Mouse (Mus musculus) hindbrain, embryonic 13.5 days (tissue): ENCODE results near the gene Tardbp. TPM values are rescaled to one million over a fixed set of nuclear protein-coding genes. Genes with fewer than 3 reads are reported as not detected.
A peak's percentile ranks its signal among the peaks of the same experiment; 100 is the strongest.

Source experiments
- ATAC-seq: fragments of 200-750 bp; cut with Nextera tagmentation; 2 replicates; pipeline ENCODE4 v1.8.0; 2017; ENCODE audit warnings: moderate TSS enrichment; ENCODE audit not compliant: low FRiP score
- H3K27ac ChIP-seq: fragments of 300-500 bp; sonication (generic); 2 replicates; pipeline ENCODE4 v1.5.1; 2015; ENCODE audit warnings: inconsistent platforms, mild to moderate bottlenecking, moderate library complexity
- H3K27me3 ChIP-seq: fragments of 300-500 bp; sonication (generic); 2 replicates; pipeline ENCODE4 v1.6.1; 2015; ENCODE audit warnings: mild to moderate bottlenecking, inconsistent platforms
- H3K36me3 ChIP-seq: fragments of 300-500 bp; sonication (generic); 2 replicates; pipeline ENCODE4 v1.6.1; 2015; ENCODE audit warnings: mild to moderate bottlenecking, inconsistent platforms
- H3K4me1 ChIP-seq: fragments of 300-500 bp; sonication (generic); replicated peaks from 2 replicates; pipeline ENCODE4 v1.6.1; 2015; ENCODE audit warnings: inconsistent platforms
- H3K4me2 ChIP-seq: fragments of 300-500 bp; sonication (generic); 2 replicates; pipeline ENCODE4 v1.6.1; 2015; ENCODE audit warnings: inconsistent platforms, mild to moderate bottlenecking, moderate library complexity
- H3K4me3 ChIP-seq: fragments of 300-500 bp; sonication (generic); 2 replicates; pipeline ENCODE4 v1.5.1; 2015; ENCODE audit warnings: mild to moderate bottlenecking, inconsistent platforms
- H3K9ac ChIP-seq: fragments of 300-500 bp; sonication (generic); 2 replicates; pipeline ENCODE4 v1.6.1; 2015; ENCODE audit warnings: mild to moderate bottlenecking, inconsistent platforms
- H3K9me3 ChIP-seq: fragments of 300-500 bp; sonication (generic); 2 replicates; pipeline ENCODE4 v1.6.1; 2016; ENCODE audit warnings: inconsistent platforms
- WGBS: fragments of 180-500 bp; shearing (Covaris S2); methylation state at CpG from one replicate; pipeline ENCODE4 v1.1.7; 2015; 5-methylcytosine and 5-hydroxymethylcytosine counted together
- polyA plus RNA-seq: library from polyadenylated mRNA; unstranded; fragments of >200 nt; fragmentation: Nextera tagmentation; extraction: Ambion mirVana; gene quantifications from 2 replicates; pipeline ENCODE4 v1.2.1, GENCODE M21; 2015

Gene Tardbp
- polyA plus RNA-seq, 1 experiment from 2014 or later = 238 TPM

DNA sequence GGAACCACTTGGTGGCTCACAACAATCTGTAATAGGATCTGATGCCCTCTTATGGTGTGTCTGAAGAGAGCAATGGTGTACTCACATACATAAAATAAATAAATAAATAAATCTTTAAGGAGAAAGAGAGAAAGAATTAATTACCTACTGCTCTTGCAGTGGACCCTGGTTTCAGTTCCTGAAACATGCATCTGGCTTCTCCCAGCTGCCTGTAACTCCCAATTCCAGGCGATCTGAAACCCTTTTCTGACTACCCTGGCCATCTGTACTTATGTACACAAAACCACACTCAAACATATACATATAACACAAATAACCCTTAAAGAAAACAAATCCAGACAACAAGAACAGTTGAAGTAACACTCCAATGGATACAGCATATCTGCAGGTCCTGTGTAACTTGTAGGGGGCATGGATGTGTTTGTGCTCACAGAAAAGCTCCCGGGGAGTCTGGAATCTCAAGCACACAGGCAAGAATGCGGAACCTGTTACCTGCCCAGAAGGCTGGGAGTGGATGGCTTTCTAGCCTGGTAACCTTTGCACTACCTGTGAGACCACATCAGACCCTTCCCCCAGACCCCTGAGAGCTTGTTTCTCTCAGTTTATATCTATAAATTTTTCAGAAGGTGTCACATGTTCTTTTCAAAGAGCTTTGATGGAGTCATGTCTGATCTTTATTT, 5.3 kb upstream of the Tardbp start:
- no peaks in the 10 kb centered on the region for H3K36me3 ChIP-seq
- no peak for ATAC-seq
- H3K9ac ChIP-seq = no peak overlapping the region
- 84% methylated on average over 3 of the region's 3 CpGs for WGBS
- H3K27ac ChIP-seq = no peak overlapping the region
- H3K4me1 ChIP-seq = no peaks in the 10 kb centered on the region
- no peak overlapping the region for H3K4me3 ChIP-seq
- H3K9me3 ChIP-seq = no peaks in the 10 kb centered on the region
- H3K27me3 ChIP-seq = no peaks in the 10 kb centered on the region
- H3K4me2 ChIP-seq = no peak overlapping the region

- peaks cover 29% of the 10 kb centered on the region for H3K36me3 ChIP-seq
- peak overlapping the region; percentile 98; the same call in 1 of the 2 replicates for H3K27ac ChIP-seq
- ATAC-seq = peak; percentile 18; the same call in 1 of the 2 replicates
- 61% methylated on average over 3 of the region's 3 CpGs for WGBS
- H3K9me3 ChIP-seq = no peaks in the 10 kb centered on the region
- H3K9ac ChIP-seq = no peak overlapping the region
- H3K27me3 ChIP-seq = no peaks in the 10 kb centered on the region
- peak overlapping the region; percentile 98 for H3K4me3 ChIP-seq
- H3K4me1 ChIP-seq = peaks cover 28% of the 10 kb centered on the region
- peak overlapping the region; percentile 98 for H3K4me2 ChIP-seq
Measured at GRCm38 (mm10) chr4:148627246-148627645, 427 bp upstream of the Tardbp start.

GRCm38 (mm10) chr4:148625756-148626622, 830 bp downstream of the Tardbp start:
- peak overlapping the region; percentile 99 for H3K9ac ChIP-seq
- peak overlapping the region; percentile 98 for H3K4me2 ChIP-seq
- peak; percentile 72 for ATAC-seq
- H3K27ac ChIP-seq = peak overlapping the region; percentile 98
- WGBS = 1% methylated on average over 57 of the region's 57 CpGs
- H3K36me3 ChIP-seq = peaks cover 42% of the 10 kb centered on the region
- no peaks in the 10 kb centered on the region for H3K9me3 ChIP-seq
- no peaks in the 10 kb centered on the region for H3K27me3 ChIP-seq
- peaks cover 28% of the 10 kb centered on the region for H3K4me1 ChIP-seq
- peak overlapping the region; percentile 98 for H3K4me3 ChIP-seq

DNA sequence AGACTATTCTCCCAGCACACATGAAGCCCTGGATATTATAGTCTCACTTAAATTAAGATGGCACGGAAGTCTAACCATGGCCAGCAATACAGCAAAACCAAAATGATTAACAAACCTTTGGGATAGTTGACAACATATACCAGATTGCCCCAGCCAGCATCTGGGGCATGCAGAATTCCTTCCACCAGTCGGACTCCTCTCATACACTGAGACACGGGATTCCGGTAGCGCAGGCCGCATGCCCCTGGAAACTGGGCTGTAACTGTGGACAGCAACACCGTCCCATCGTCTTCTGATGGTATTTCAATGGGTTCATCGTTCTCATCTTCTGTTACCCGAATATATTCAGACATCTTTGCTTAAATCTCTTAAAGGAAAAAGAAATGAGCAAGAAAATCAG, 1.8 kb downstream of the Tardbp start:
- Histone ChIP-seq H3K9me3 (no peaks in the 10 kb centered on the region), H3K4me3 (peak overlapping the region; percentile 98), H3K4me1 (peaks cover 28% of the 10 kb centered on the region), H3K9ac (no peak overlapping the region; the same call in 1 of the 2 replicates), H3K4me2 (peak overlapping the region; percentile 98), H3K27ac (no peak overlapping the region), H3K27me3 (no peaks in the 10 kb centered on the region), H3K36me3 (peaks cover 49% of the 10 kb centered on the region)
- WGBS = 87% methylated on average over 10 of the region's 10 CpGs
- no peak for ATAC-seq

- Histone ChIP-seq H3K4me2 (no peak overlapping the region), H3K9me3 (no peaks in the 10 kb centered on the region), H3K9ac (no peak overlapping the region), H3K4me1 (peaks cover 28% of the 10 kb centered on the region), H3K36me3 (peaks cover 63% of the 10 kb centered on the region), H3K4me3 (no peak overlapping the region), H3K27ac (no peak overlapping the region), H3K27me3 (no peaks in the 10 kb centered on the region)
- WGBS = 91% methylated on average over 4 of the region's 4 CpGs
- ATAC-seq = no peak
Measured at GRCm38 (mm10) chr4:148623609-148624008, 3.2 kb downstream of the Tardbp start.

DNA sequence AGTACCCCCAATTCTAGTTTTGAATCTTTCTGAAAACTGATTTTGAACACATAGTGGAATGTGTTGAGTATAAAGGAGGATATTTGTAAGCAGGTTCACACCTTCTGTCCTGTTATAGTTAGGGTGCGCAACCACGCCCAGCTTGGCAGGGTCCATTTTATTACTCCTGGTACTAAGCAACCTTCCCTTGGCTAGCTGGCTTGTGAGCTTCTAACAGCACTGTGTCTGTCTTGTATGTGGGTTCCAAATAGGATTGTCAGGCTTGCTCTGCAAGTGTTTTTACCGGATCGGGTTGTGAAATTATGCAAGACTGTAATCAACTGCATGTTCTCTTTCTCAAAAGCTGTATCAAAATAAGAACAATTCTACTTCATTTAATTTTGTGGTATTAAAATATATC, 4.3 kb downstream of the Tardbp start:
- Histone ChIP-seq H3K4me3 (no peak overlapping the region), H3K4me2 (no peak overlapping the region), H3K4me1 (peaks cover 28% of the 10 kb centered on the region), H3K27me3 (no peaks in the 10 kb centered on the region), H3K27ac (no peak overlapping the region), H3K9me3 (no peaks in the 10 kb centered on the region), H3K9ac (no peak overlapping the region), H3K36me3 (peaks cover 70% of the 10 kb centered on the region)
- no peak for ATAC-seq
- WGBS = 96% methylated on average over 4 of the region's 4 CpGs

DNA sequence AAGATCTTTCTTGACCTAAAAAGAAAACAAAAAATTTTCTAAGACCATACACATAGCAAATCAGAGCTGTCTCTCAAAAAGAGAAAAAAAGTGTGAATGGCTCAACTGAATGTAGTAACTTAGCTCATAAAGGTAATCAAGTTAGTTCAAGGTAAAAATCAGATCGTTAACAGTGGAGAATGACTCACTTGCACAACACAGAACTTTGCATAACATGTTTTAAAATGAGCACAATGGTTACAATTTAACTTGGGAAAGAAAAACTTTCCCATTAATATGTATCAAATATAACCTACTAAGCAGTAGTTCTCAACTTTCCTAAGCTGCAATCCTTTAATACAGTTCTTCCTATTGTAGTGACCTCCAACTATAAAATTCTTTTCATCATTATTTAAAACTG, 6.1 kb downstream of the Tardbp start:
- no peak overlapping the region for H3K4me2 ChIP-seq
- peaks cover 27% of the 10 kb centered on the region for H3K4me1 ChIP-seq
- no peak for ATAC-seq
- H3K4me3 ChIP-seq = no peak overlapping the region
- H3K9me3 ChIP-seq = no peaks in the 10 kb centered on the region
- H3K9ac ChIP-seq = no peak overlapping the region
- 89% methylated on average over 1 of the region's 1 CpGs for WGBS
- H3K36me3 ChIP-seq = peaks cover 88% of the 10 kb centered on the region
- no peak overlapping the region for H3K27ac ChIP-seq
- H3K27me3 ChIP-seq = no peaks in the 10 kb centered on the region

GRCm38 (mm10) chr4:148619805-148620204, 7.0 kb downstream of the Tardbp start:
- Histone ChIP-seq H3K27me3 (no peaks in the 10 kb centered on the region), H3K4me3 (no peak overlapping the region), H3K27ac (no peak overlapping the region), H3K36me3 (peaks cover 93% of the 10 kb centered on the region), H3K9me3 (no peaks in the 10 kb centered on the region), H3K4me2 (no peak overlapping the region), H3K9ac (no peak overlapping the region), H3K4me1 (peaks cover 18% of the 10 kb centered on the region)
- 89% methylated on average over 1 of the region's 1 CpGs for WGBS
- ATAC-seq = no peak

DNA sequence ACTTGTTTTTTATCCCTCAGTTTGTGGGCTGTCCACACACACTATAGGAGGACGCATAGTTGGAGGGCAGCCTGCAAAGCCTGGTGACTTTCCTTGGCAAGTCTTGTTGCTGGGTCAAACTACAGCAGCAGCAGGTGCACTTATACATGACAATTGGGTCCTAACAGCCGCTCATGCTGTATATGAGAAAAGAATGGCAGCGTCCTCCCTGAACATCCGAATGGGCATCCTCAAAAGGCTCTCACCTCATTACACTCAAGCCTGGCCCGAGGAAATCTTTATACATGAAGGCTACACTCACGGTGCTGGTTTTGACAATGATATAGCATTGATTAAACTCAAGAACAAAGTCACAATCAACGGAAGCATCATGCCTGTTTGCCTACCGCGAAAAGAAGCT, 13.1 kb downstream of the Tardbp start:
- H3K4me2 ChIP-seq = no peak overlapping the region
- no peak overlapping the region for H3K9ac ChIP-seq
- no peak overlapping the region for H3K4me3 ChIP-seq
- H3K36me3 ChIP-seq = peaks cover 53% of the 10 kb centered on the region
- peaks cover 17% of the 10 kb centered on the region for H3K4me1 ChIP-seq
- no peak for ATAC-seq
- WGBS = 50% methylated on average over 9 of the region's 9 CpGs
- H3K9me3 ChIP-seq = no peaks in the 10 kb centered on the region
- peak overlapping the region; percentile 40; the same call in 1 of the 2 replicates for H3K27ac ChIP-seq
- no peaks in the 10 kb centered on the region for H3K27me3 ChIP-seq

GRCm38 (mm10) chr4:148612557-148612956, 14.3 kb downstream of the Tardbp start:
- Histone ChIP-seq H3K4me3 (no peak overlapping the region), H3K4me1 (peaks cover 17% of the 10 kb centered on the region), H3K36me3 (peaks cover 45% of the 10 kb centered on the region), H3K4me2 (no peak overlapping the region), H3K27ac (peak overlapping the region; percentile 73), H3K9ac (no peak overlapping the region), H3K27me3 (no peaks in the 10 kb centered on the region), H3K9me3 (no peaks in the 10 kb centered on the region)
- ATAC-seq = no peak
- WGBS = 49% methylated on average over 4 of the region's 4 CpGs

DNA sequence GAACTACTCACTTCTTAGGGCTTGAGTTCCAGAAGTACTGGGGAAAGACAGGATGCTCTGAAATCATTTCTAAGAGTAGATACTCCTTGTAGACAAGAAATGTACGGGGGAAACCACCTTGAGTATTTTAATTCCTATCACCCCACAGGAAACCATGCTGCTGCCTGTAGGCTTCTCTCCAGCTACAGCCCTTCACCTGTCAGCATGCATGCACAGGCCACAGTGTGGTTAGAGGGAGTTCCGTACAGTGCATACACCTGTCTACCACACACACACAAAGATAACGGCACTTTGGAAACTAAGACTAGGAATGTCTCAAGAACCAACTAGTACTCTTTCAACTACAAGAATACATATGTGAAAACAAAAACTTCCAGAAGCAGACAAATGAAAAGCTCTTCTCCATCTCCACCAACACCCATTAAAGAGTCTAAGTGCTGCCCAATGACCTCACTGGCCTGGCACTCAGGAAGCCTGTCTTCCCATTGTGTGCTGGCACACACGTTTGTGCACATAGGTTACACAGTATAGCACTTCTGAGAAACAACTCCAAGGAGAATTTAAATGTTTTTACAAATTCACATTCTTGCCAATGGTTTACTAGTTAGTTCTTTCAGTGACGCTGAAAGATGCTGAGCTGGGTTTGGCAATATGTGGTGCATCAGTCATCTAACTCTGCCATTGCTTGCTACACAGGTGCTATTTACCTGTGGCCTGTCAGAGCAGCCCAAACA, 16.0 kb downstream of the Tardbp start:
- ATAC-seq = no peak
- H3K27me3 ChIP-seq = no peaks in the 10 kb centered on the region
- 75% methylated on average over 5 of the region's 5 CpGs for WGBS
- no peak overlapping the region for H3K4me3 ChIP-seq
- peaks cover 17% of the 10 kb centered on the region for H3K4me1 ChIP-seq
- no peak overlapping the region for H3K9ac ChIP-seq
- no peak overlapping the region for H3K4me2 ChIP-seq
- no peak overlapping the region for H3K27ac ChIP-seq
- peaks cover 33% of the 10 kb centered on the region for H3K36me3 ChIP-seq
- H3K9me3 ChIP-seq = no peaks in the 10 kb centered on the region

- peaks cover 23% of the 10 kb centered on the region for H3K36me3 ChIP-seq
- H3K9me3 ChIP-seq = no peaks in the 10 kb centered on the region
- ATAC-seq = no peak
- no peak overlapping the region for H3K27ac ChIP-seq
- 82% methylated on average over 5 of the region's 5 CpGs for WGBS
- H3K4me3 ChIP-seq = no peak overlapping the region
- peaks cover 17% of the 10 kb centered on the region for H3K4me1 ChIP-seq
- no peak overlapping the region for H3K4me2 ChIP-seq
- no peak overlapping the region for H3K9ac ChIP-seq
- H3K27me3 ChIP-seq = no peaks in the 10 kb centered on the region
Measured at GRCm38 (mm10) chr4:148609805-148610204, 17.0 kb downstream of the Tardbp start.
